Mouse (Mus musculus) lung, postnatal 0 days (tissue): ENCODE results near the gene Col4a1.

Source experiments
- CTCF ChIP-seq: IDR thresholded peaks from 2 replicates; pipeline ENCODE4 v1.5.1; 2016; ENCODE audit warnings: antibody characterized with exemption, mild to moderate bottlenecking
- EP300 ChIP-seq: IDR thresholded peaks from 2 replicates; pipeline ENCODE4 v1.6.1; 2016; ENCODE audit warnings: antibody characterized with exemption, mild to moderate bottlenecking, control low read depth

GRCm38 (mm10) chr8:11265971-11266370, 46.7 kb downstream of the Col4a1 start:
- TF ChIP-seq CTCF (no peak), EP300 (no peak)
